Mouse (Mus musculus) midbrain, embryonic 14.5 days (tissue): ENCODE data around the gene Mark3. TPM values are rescaled to one million over a fixed set of nuclear protein-coding genes. Genes with fewer than 3 reads are reported as not detected.

ENCODE experiments used
- ATAC-seq: fragments of 200-750 bp; cut with Nextera tagmentation; 2 replicates; pipeline ENCODE4 v1.8.0; 2017; ENCODE audit warnings: moderate number of reproducible peaks, moderate library complexity; ENCODE audit not compliant: low FRiP score, low TSS enrichment
- DNase-seq: peaks from one replicate; pipeline ENCODE4 v3.0.0-alpha.2; 2015
- H3K27ac ChIP-seq: fragments of 300-500 bp; sonication (generic); replicated peaks from 2 replicates; pipeline ENCODE4 v1.5.1; 2014; ENCODE audit warnings: mild to moderate bottlenecking, low read depth, low read length, moderate library complexity
- H3K27me3 ChIP-seq: fragments of 300-500 bp; sonication (generic); 2 replicates; pipeline ENCODE4 v1.6.1; 2014; ENCODE audit warnings: low read length, control low read depth, mixed read lengths; ENCODE audit not compliant: control insufficient read depth, insufficient read depth
- H3K36me3 ChIP-seq: fragments of 300-500 bp; sonication (generic); 2 replicates; pipeline ENCODE4 v1.6.1; 2014; ENCODE audit warnings: low read length, control low read depth; ENCODE audit not compliant: control insufficient read depth, insufficient read depth
- H3K4me1 ChIP-seq: fragments of 300-500 bp; sonication (generic); 2 replicates; pipeline ENCODE4 v1.6.1; 2014; ENCODE audit warnings: mild to moderate bottlenecking, antibody characterized with exemption, low read length, control low read depth; ENCODE audit not compliant: control insufficient read depth, insufficient read depth
- H3K4me2 ChIP-seq: fragments of 300-500 bp; sonication (generic); 2 replicates; pipeline ENCODE4 v1.6.1; 2014; ENCODE audit warnings: mild to moderate bottlenecking, low read length, moderate library complexity
- H3K4me3 ChIP-seq: fragments of 300-500 bp; sonication (generic); replicated peaks from 2 replicates; pipeline ENCODE4 v1.5.1; 2014; ENCODE audit warnings: low read depth, low read length
- H3K9ac ChIP-seq: fragments of 300-500 bp; sonication (generic); replicated peaks from 2 replicates; pipeline ENCODE4 v1.6.1; 2014; ENCODE audit warnings: mild to moderate bottlenecking, low read length, moderate library complexity
- H3K9me3 ChIP-seq: fragments of 300-500 bp; sonication (generic); 2 replicates; pipeline ENCODE4 v1.6.1; 2016; ENCODE audit warnings: low read length, control low read depth, mixed read lengths; ENCODE audit not compliant: control insufficient read depth
- WGBS: fragments of 180-500 bp; shearing (Covaris S2); extraction: QIAGEN DNeasy Blood & Tissue Kit; methylation state at CpG from one replicate; pipeline ENCODE4 v1.1.7; 2014; 5-methylcytosine and 5-hydroxymethylcytosine counted together
- polyA plus RNA-seq: library from polyadenylated mRNA; unstranded; fragments of >200 nt; fragmentation: Nextera tagmentation; extraction: Ambion mirVana; gene quantifications from 2 replicates; pipeline ENCODE4 v1.2.1, GENCODE M21; 2014

The Mark3 gene
- polyA plus RNA-seq, 1 experiment from 2014 or later, result 76.7 TPM

DNA sequence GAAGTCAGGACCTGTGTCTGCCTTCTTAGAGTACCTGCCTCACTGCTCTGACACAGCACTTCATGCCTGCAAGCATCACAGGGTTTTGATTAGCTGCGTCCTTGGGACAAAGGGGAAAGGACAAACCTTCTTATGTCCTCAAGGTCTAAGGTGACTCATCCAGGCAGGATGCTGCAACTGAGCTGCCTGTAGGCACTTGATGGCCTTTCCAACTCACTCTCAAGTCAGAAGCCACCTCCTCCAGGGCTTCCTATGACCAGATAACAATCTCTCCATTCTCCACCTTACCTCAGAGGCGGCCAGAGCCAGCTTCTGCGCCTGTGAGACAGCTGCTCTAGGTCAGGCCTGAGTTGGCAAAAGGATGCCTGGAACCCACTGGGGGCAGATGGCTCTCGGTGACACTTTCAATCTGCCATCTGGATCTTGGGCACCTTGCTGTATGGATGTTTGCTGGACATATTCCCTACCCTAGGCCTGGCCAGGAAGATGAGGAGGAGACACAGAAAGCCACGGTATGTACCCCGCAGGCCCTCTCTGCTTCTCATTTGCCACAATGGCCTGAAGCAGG, 124.1 kb downstream of the Mark3 start:
- Histone ChIP-seq H3K27me3 (no peaks in the 10 kb centered on the region), H3K4me3 (no peak overlapping the region), H3K27ac (no peak overlapping the region), H3K9ac (no peak overlapping the region), H3K9me3 (no peaks in the 10 kb centered on the region), H3K36me3 (no peaks in the 10 kb centered on the region), H3K4me1 (peaks cover 29% of the 10 kb centered on the region), H3K4me2 (no peak overlapping the region)
- WGBS, result 86% methylated on average over 6 of the region's 6 CpGs
- DNase-seq (no peak), ATAC-seq (no peak)

GRCm38 (mm10) chr12:111699542-111699941, 125.2 kb downstream of the Mark3 start:
- Histone ChIP-seq H3K27me3 (no peaks in the 10 kb centered on the region), H3K9me3 (no peaks in the 10 kb centered on the region), H3K27ac (no peak overlapping the region), H3K4me2 (no peak overlapping the region), H3K36me3 (no peaks in the 10 kb centered on the region), H3K4me3 (no peak overlapping the region), H3K9ac (no peak overlapping the region), H3K4me1 (peaks cover 18% of the 10 kb centered on the region)
- 87% methylated on average over 4 of the region's 4 CpGs for WGBS
- no peak for DNase-seq
- no peak for ATAC-seq

DNA sequence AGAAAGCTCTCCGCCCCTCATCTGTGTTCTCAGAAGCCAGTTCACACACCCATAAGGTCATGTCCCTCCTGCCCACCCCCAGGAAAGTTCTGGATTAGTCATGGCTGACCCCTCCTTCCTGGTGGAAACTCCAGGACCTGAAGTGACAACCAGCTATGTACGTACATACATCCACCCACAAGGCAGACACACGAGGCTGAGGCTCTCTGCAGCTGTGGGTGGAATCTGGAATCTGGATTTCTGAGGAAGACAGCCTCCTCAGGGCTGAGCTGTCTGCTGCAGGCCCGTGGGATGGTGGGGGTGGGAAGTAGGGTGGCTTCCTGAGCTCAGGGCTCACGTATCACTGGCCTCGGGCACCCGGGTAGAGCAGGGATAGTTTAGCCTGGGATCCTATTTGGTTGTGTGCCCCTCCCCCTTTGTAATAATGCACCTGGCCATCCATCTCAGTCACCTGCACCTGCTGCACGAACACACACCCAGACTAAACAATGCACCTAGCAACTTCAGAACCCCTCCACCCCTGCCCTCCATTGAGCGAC, 126.7 kb downstream of the Mark3 start:
- 79% methylated on average over 9 of the region's 9 CpGs for WGBS

DNA sequence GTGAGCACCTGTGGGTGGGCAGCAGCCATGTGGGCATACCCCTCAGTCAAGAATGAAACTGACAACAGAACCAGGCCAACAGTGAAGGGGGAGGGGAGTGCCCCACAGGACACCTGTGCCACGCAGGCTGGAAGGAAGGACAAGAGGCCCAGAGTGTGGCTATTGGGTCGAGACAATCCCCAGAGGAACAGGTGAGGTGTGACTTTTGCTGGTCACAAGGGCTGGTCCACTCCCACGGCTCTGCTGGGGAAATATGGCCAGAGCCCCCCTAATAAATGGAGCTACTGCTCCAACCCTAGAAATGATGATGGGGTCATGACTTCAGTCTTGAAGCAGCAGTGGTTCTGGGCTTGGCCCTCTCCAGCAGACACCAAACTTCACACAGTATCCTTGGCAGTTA, 129.0 kb downstream of the Mark3 start:
- Histone ChIP-seq H3K9me3 (no peaks in the 10 kb centered on the region), H3K36me3 (peaks cover 5% of the 10 kb centered on the region), H3K27ac (no peak overlapping the region), H3K9ac (no peak overlapping the region), H3K4me2 (no peak overlapping the region), H3K4me1 (no peaks in the 10 kb centered on the region), H3K4me3 (no peak overlapping the region), H3K27me3 (no peaks in the 10 kb centered on the region)
- WGBS, result 85% methylated on average over 3 of the region's 3 CpGs
- DNase-seq (no peak), ATAC-seq (no peak)

More for the DNA sequence above, 126.7 kb downstream of the Mark3 start:
- no peaks in the 10 kb centered on the region for H3K27me3 ChIP-seq
- DNase-seq (no peak), ATAC-seq (no peak)
- 0 out of 2 replicates have a peak, but pooled peaks cover 4% of the 10 kb centered on the region for H3K4me1 ChIP-seq
- no peak overlapping the region for H3K27ac ChIP-seq
- H3K36me3 ChIP-seq, result no peaks in the 10 kb centered on the region
- H3K4me2 ChIP-seq, result no peak overlapping the region
- no peaks in the 10 kb centered on the region for H3K9me3 ChIP-seq
- H3K4me3 ChIP-seq, result no peak overlapping the region
- H3K9ac ChIP-seq, result no peak overlapping the region

DNA sequence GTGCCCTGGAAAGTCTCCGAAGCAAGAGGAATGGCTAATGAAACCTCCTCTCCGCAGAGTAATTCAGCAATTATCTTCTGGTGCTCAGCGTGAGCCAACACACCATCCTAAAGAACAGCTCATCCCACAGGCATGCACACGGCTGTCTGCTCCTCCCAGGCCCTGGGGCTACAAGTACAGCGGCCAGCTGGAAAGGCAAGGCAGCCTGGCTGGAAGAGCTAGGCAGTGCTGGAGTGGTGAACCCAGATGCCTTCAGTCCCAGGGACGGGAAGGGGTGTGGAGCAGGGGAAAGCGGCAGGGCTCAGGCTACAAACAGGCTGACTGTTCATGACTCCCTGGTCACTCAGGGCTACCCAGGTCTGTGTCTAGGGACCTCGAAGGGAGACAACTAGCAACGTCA, 130.3 kb downstream of the Mark3 start:
- 68% methylated on average over 9 of the region's 9 CpGs for WGBS
- Histone ChIP-seq H3K4me3 (no peak overlapping the region), H3K27ac (peak overlapping the region; percentile 32; the same call in 1 of the 2 replicates), H3K9me3 (no peaks in the 10 kb centered on the region), H3K9ac (no peak overlapping the region), H3K4me1 (no peaks in the 10 kb centered on the region), H3K4me2 (no peak overlapping the region), H3K27me3 (no peaks in the 10 kb centered on the region), H3K36me3 (peaks cover 17% of the 10 kb centered on the region)
- ATAC-seq (no peak), DNase-seq (peak; percentile 33)

GRCm38 (mm10) chr12:111705186-111705973, 131.1 kb downstream of the Mark3 start:
- no peak for ATAC-seq
- WGBS, result 82% methylated on average over 15 of the region's 15 CpGs
- Histone ChIP-seq H3K27me3 (no peaks in the 10 kb centered on the region), H3K4me2 (no peak overlapping the region), H3K4me3 (no peak overlapping the region), H3K9me3 (no peaks in the 10 kb centered on the region), H3K4me1 (no peaks in the 10 kb centered on the region), H3K9ac (no peak overlapping the region), H3K36me3 (peaks cover 25% of the 10 kb centered on the region), H3K27ac (0 out of 2 replicates have a peak overlapping the region, but pooled peaks have one; percentile 32)
- no peak for DNase-seq

Other genes with a start within 250 kb of the Mark3 start
- 47.8 and 54.6 TPM in 2 replicates for gene Cdc42bpb, start 196.8 kb upstream of the Mark3 start, polyA plus RNA-seq
- gene Lbhd2, start 167.7 kb upstream of the Mark3 start, polyA plus RNA-seq, result 2.0 and 3.3 TPM in 2 replicates
- gene Exoc3l4, start 157.5 kb upstream of the Mark3 start, polyA plus RNA-seq, result 1.6 and 2.1 TPM in 2 replicates
- gene Tnfaip2, start 132.1 kb upstream of the Mark3 start, polyA plus RNA-seq, result 0.28 and 0.82 TPM in 2 replicates
- gene Gm266, start 88.7 kb upstream of the Mark3 start, polyA plus RNA-seq, result 1.5 and 1.9 TPM in 2 replicates
- 486 and 550 TPM in 2 replicates for gene Eif5, start 36.5 kb upstream of the Mark3 start, polyA plus RNA-seq
- gene Ckb, start 97.8 kb downstream of the Mark3 start, polyA plus RNA-seq, result 1,414 and 1,526 TPM in 2 replicates
- gene Trmt61a, start 103.6 kb downstream of the Mark3 start, polyA plus RNA-seq, result 7.0 and 8.0 TPM in 2 replicates
- gene Bag5, start 138.7 kb downstream of the Mark3 start, polyA plus RNA-seq, result 67.3 and 72.9 TPM in 2 replicates
- 57.6 and 66.0 TPM in 2 replicates for gene Apopt1, start 138.7 kb downstream of the Mark3 start, polyA plus RNA-seq
- gene Klc1, start 184.3 kb downstream of the Mark3 start, polyA plus RNA-seq, result 621 and 628 TPM in 2 replicates
- 2.3 and 3.2 TPM in 2 replicates for gene Xrcc3, start 239.3 kb downstream of the Mark3 start, polyA plus RNA-seq
- 29.7 and 33.7 TPM in 2 replicates for gene Zfyve21, start 239.6 kb downstream of the Mark3 start, polyA plus RNA-seq